Mouse (Mus musculus) embryonic facial prominence, embryonic 10.5 days (tissue): ENCODE results near the gene Polh. TPM values are rescaled to one million over a fixed set of nuclear protein-coding genes. Genes with fewer than 3 reads are reported as not detected.

Experiments used
- DNase-seq: peaks from one replicate; pipeline ENCODE4 v3.0.0-alpha.2; 2017; ENCODE audit warnings: low spot score
- H3K27ac ChIP-seq: fragments of 300-500 bp; sonication (generic); replicated peaks from 2 replicates; pipeline ENCODE4 v1.5.1; 2016; ENCODE audit warnings: mild to moderate bottlenecking
- H3K27me3 ChIP-seq: fragments of 300-500 bp; sonication (generic); replicated peaks from 2 replicates; pipeline ENCODE4 v1.6.1; 2016; ENCODE audit warnings: low read depth, mild to moderate bottlenecking; ENCODE audit not compliant: poor library complexity, severe bottlenecking
- H3K36me3 ChIP-seq: fragments of 300-500 bp; sonication (generic); replicated peaks from 2 replicates; pipeline ENCODE4 v1.6.1; 2016; ENCODE audit warnings: mild to moderate bottlenecking, moderate library complexity
- H3K4me1 ChIP-seq: fragments of 300-500 bp; sonication (generic); 2 replicates; pipeline ENCODE4 v1.6.1; 2016
- H3K4me3 ChIP-seq: fragments of 300-500 bp; sonication (generic); 2 replicates; pipeline ENCODE4 v1.5.1; 2016; ENCODE audit warnings: mild to moderate bottlenecking, moderate library complexity
- H3K9me3 ChIP-seq: fragments of 300-500 bp; sonication (generic); 2 replicates; pipeline ENCODE4 v1.6.1; 2016; ENCODE audit warnings: mild to moderate bottlenecking
- WGBS: fragments of 180-500 bp; shearing (Covaris S2); methylation state at CpG from one replicate; pipeline ENCODE4 v1.1.7; 2016; 5-methylcytosine and 5-hydroxymethylcytosine counted together
- polyA plus RNA-seq: library from polyadenylated mRNA; unstranded; fragments of >200 nt; fragmentation: Nextera tagmentation; extraction: Ambion mirVana; gene quantifications from 2 replicates; pipeline ENCODE4 v1.2.1, GENCODE M21; 2016

The Polh gene
- polyA plus RNA-seq, 1 experiment from 2014 or later = 15.7 TPM

DNA sequence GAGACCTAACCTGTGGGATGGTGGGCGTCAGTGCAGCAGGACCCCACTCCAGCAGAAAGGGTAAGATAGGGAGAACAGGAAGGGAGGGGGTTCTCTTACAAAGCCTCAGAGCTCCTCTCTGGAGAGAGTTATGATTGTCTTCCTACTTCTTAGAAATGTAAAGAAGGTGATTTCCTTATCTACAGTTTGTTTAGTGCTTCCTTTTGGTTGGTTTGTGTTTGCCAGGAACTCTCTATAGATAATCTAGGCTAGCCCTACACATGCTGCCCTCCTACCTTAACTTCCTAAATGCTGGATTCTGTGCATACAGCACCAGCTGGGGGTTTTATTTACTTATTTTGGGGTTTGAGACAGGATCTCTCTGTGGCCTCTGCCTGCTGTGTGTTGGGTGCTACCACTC lies 33.6 kb upstream of the Polh start:
- no peak for DNase-seq
- 92% methylated on average over 1 of the region's 1 CpGs for WGBS
- Histone ChIP-seq H3K4me3 (no peak overlapping the region), H3K36me3 (peaks cover 100% of the 10 kb centered on the region), H3K4me1 (no peaks in the 10 kb centered on the region), H3K27ac (no peak overlapping the region), H3K27me3 (no peaks in the 10 kb centered on the region), H3K9me3 (no peaks in the 10 kb centered on the region)

DNA sequence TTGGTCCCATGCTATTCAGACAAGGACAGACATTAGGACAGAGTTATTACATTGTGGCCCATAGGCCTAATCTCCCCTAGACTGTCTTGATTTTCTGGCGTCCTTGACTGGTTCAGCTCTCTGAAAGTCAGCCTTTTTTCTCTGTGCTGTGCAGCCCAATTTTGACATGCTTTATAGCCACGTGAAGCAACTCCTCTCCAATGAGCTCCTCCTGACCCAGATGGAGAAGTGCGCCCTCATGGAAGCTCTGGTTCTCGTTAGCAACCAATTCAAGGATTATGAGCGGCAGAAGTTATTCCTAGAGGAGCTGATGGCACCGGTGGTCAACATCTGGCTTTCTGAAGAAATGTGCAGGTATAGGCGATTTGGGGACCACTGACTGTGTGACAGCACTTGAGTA lies 25.1 kb upstream of the Polh start:
- no peaks in the 10 kb centered on the region for H3K27me3 ChIP-seq
- H3K4me3 ChIP-seq = no peak overlapping the region
- DNase-seq = no peak
- H3K4me1 ChIP-seq = no peaks in the 10 kb centered on the region
- no peak overlapping the region for H3K27ac ChIP-seq
- no peaks in the 10 kb centered on the region for H3K9me3 ChIP-seq
- H3K36me3 ChIP-seq = peaks cover 100% of the 10 kb centered on the region
- 79% methylated on average over 7 of the region's 7 CpGs for WGBS

DNA sequence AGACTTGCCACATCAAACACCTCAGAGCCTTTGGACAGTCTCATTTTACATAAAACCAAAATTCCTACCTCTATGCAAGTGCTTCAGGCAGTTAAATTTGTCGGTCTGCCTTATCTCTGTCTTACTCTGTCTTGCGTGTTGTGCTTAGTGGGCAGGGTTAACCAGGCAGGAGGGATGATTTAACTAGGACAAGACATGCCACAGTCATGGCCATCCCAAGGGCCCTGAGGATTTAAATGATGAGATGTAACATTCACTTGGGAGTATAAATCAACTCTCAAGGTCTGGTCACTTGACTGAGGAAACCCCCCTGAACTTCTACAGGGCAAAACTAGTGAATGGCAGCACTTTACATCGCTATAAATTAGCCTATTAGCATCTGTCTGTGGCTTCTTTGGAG lies 19.2 kb upstream of the Polh start:
- 91% methylated on average over 3 of the region's 3 CpGs for WGBS
- Histone ChIP-seq H3K27ac (no peak overlapping the region), H3K36me3 (peaks cover 100% of the 10 kb centered on the region), H3K9me3 (no peaks in the 10 kb centered on the region), H3K4me3 (no peak overlapping the region), H3K4me1 (no peaks in the 10 kb centered on the region), H3K27me3 (no peaks in the 10 kb centered on the region)
- no peak for DNase-seq

DNA sequence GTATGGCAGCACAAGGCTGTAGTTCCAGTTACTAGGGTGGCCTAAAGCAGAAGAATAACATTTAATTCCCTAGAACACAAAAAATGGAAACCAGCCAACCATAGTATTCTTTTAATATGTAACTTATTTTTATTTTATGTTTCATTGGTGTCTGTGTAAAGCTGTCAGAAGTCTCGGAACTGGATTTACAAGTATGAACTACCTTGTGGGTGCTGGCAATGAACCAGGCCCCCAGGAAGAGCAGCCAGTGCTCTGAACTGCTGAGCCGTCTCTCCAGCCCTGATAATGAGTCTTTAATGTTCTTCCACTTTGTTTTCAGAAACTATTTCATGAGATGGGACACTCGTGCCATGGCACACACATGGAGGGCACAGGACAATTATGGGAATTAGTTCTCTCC lies 8.1 kb upstream of the Polh start:
- WGBS = 94% methylated on average over 3 of the region's 3 CpGs
- H3K27ac ChIP-seq = no peak overlapping the region
- DNase-seq = no peak
- no peak overlapping the region for H3K4me3 ChIP-seq
- H3K27me3 ChIP-seq = no peaks in the 10 kb centered on the region
- no peaks in the 10 kb centered on the region for H3K9me3 ChIP-seq
- no peaks in the 10 kb centered on the region for H3K4me1 ChIP-seq
- peaks cover 100% of the 10 kb centered on the region for H3K36me3 ChIP-seq

DNA sequence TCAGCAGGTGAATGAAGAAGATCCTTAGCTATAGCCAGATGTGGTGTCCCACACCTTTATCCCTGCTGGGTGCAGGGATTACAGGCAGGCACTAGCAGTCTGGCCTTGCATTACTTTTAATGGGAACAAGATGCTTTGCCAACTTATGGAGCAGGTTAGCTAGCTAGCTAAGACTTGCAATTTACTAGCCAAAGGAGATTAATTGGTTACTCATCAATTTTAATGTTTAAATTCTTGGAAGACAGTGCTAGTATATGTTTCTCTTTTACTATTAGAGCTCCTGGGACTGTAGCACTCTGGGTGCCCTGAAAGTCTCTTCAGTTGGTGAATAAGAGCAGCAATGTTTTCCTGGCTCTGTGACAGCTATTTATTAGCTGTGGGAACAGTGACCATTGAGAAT lies 4.2 kb upstream of the Polh start:
- H3K4me1 ChIP-seq = peaks cover 17% of the 10 kb centered on the region
- H3K27ac ChIP-seq = no peak overlapping the region
- H3K36me3 ChIP-seq = peaks cover 76% of the 10 kb centered on the region

DNA sequence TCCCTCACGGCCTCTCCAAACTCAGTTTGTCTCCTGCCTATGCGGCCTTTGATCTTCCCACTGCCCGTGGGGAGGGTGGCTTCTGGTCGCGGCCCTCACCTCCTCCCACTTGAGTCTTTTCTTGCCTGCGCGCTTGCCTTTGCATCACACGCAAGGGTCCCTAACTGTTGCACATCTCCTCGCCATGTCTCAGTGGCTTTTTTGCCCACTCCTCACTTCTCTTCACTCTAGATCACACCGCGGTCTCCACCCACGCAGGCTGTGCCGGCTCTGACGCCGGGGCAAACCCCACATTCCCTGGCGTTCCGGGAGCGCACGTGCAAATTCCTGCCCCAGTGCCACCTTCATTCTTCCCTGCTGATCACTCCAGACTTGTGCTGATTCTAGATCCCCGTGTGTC lies 633 bp upstream of the Polh start:
- no peaks in the 10 kb centered on the region for H3K27me3 ChIP-seq
- peaks cover 62% of the 10 kb centered on the region for H3K36me3 ChIP-seq
- no peak for DNase-seq
- peaks cover 28% of the 10 kb centered on the region for H3K4me1 ChIP-seq
- peak overlapping the region; percentile 87 for H3K4me3 ChIP-seq
- under 1% methylated on average over 20 of the region's 20 CpGs for WGBS
- H3K27ac ChIP-seq = peak overlapping the region; percentile 93
- no peaks in the 10 kb centered on the region for H3K9me3 ChIP-seq

More for the DNA sequence above, 4.2 kb upstream of the Polh start:
- DNase-seq = no peak
- H3K4me3 ChIP-seq = no peak overlapping the region
- no peaks in the 10 kb centered on the region for H3K27me3 ChIP-seq
- no peaks in the 10 kb centered on the region for H3K9me3 ChIP-seq

DNA sequence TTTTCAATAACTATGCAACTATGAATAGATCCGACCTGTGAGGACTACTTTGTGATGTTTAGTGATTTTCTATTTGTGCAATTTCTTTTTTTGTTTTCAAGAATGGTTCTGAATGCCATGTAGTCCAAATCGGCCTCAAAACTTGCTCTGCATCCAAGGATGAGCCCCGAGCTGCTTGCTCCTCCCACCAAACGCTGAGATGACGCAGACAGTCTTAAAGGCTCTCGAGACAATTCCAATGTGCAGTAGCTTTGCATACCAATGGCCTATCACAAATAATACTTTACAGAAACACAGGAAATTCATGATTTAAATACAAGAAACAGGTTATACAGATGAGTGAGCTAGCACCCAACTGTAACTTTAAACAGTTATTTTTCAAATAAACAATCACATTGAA lies 1.3 kb downstream of the Polh start:
- peak overlapping the region; percentile 87 for H3K4me3 ChIP-seq
- no peaks in the 10 kb centered on the region for H3K27me3 ChIP-seq
- H3K9me3 ChIP-seq = no peaks in the 10 kb centered on the region
- H3K27ac ChIP-seq = no peak overlapping the region
- WGBS = 77% methylated on average over 6 of the region's 6 CpGs
- H3K4me1 ChIP-seq = peaks cover 28% of the 10 kb centered on the region
- H3K36me3 ChIP-seq = peaks cover 62% of the 10 kb centered on the region
- DNase-seq = no peak

DNA sequence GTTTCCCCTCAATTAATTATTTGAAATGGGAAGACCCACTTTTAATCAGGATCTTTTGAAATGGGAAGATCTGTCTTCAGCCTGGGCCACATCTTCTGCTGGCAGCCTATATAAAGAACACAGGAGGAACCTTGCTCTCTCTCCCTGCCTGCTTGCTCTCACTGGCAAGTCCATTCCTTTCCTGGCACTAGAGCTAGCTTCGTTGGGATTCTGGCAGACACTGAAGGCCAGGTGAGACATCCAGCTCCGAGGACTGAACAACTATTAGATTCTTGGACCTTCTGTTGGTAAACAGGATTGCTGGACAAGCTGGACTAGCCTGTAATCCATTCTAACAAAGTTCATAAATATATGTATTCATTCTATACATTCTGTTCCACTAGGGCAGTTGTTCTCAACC lies 13.6 kb downstream of the Polh start:
- no peak overlapping the region for H3K4me3 ChIP-seq
- H3K36me3 ChIP-seq = peaks cover 95% of the 10 kb centered on the region

DNA sequence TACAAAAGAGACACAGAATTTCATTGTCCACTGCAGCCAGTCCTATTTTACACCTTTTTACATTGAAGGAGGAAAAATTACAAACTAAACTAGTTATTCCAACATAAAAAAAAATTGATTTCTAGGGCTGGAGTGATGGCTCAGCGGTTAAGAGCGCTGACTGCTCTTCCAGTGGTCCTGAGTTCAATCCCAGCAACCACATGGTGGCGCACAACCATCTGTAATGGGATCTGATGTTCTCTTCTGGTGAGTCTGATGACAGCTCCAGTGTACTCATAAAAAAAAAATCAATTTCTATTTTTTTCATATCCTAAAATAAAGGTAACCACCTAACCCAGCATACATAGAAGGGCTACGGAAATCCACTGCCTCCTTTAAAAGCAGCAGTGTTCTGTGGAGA lies 20.2 kb downstream of the Polh start:
- H3K36me3 ChIP-seq = peaks cover 99% of the 10 kb centered on the region
- 82% methylated on average over 4 of the region's 4 CpGs for WGBS
- no peaks in the 10 kb centered on the region for H3K9me3 ChIP-seq
- H3K27me3 ChIP-seq = no peaks in the 10 kb centered on the region
- DNase-seq = no peak
- H3K4me1 ChIP-seq = no peaks in the 10 kb centered on the region
- no peak overlapping the region for H3K4me3 ChIP-seq
- H3K27ac ChIP-seq = no peak overlapping the region

More for the DNA sequence above, 13.6 kb downstream of the Polh start:
- Histone ChIP-seq H3K4me1 (no peaks in the 10 kb centered on the region), H3K9me3 (no peaks in the 10 kb centered on the region), H3K27ac (no peak overlapping the region), H3K27me3 (no peaks in the 10 kb centered on the region)
- 96% methylated on average over 2 of the region's 2 CpGs for WGBS
- no peak for DNase-seq

DNA sequence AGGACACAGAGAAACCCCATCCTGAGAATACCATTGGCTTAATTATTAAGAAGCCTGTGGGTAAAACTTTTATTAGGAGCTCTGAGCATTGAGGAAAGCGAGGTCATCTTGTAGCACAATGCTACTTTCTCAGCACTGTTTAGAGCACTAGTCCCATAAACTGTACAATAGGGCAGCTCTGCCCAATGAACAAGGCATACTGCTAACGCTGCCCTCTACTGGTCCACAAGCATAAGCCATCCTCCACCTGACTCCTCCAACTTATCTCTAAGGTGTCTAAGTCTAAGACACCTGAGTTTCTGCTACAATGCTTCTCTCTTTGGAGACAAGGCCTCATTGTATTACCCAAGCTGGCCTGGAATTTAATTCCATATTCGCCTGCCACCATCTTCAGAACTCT lies 31.9 kb downstream of the Polh start:
- Histone ChIP-seq H3K4me1 (no peaks in the 10 kb centered on the region), H3K27ac (no peak overlapping the region), H3K4me3 (no peak overlapping the region), H3K9me3 (no peaks in the 10 kb centered on the region), H3K36me3 (peaks cover 89% of the 10 kb centered on the region), H3K27me3 (no peaks in the 10 kb centered on the region)
- 77% methylated on average over 3 of the region's 3 CpGs for WGBS
- DNase-seq = no peak

DNA sequence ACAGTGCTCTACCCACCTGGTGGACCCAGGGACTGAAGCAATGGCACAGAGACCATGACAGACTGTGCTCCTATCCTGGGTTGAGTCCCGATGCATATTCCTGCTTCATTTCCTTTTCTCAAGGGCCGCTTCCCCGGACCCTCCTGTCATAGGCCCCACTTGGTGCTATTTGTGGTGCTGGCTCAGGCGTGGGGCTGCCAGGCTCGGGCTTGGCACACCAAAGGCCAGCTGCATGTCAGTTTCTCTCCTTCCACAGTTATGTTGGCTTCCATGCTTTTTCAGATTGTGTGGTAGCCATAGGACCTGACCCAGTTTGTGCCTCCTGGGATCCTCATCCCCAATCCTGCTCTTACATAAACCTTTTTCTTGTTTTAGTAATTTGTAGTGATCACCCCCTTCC lies 33.7 kb downstream of the Polh start:
- no peak overlapping the region for H3K4me3 ChIP-seq
- 96% methylated on average over 5 of the region's 5 CpGs for WGBS
- no peak for DNase-seq
- no peaks in the 10 kb centered on the region for H3K27me3 ChIP-seq
- no peaks in the 10 kb centered on the region for H3K4me1 ChIP-seq
- no peaks in the 10 kb centered on the region for H3K9me3 ChIP-seq
- no peak overlapping the region for H3K27ac ChIP-seq
- peaks cover 96% of the 10 kb centered on the region for H3K36me3 ChIP-seq

DNA sequence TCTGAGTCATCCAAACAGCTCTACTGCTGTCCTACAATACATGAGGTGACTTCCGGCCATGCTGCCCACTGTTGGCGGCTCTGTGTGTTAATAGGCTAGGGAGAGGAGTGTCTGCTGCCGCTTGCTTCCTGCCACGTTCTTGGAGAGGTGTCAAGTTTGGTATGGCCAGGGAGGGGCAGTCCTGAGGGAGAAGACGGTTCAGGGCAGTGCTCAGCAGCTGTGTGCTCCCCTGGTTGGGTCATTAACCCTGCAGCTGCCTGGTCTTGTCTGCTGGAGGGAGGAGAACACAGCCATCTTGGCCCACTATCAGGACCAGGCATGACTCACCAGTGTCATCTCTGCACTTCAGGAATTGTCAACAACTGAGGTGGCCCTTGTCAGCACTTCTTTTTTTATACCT lies 34.1 kb downstream of the Polh start:
- WGBS = 58% methylated on average over 5 of the region's 5 CpGs
- Histone ChIP-seq H3K36me3 (peaks cover 99% of the 10 kb centered on the region), H3K9me3 (no peaks in the 10 kb centered on the region), H3K4me1 (no peaks in the 10 kb centered on the region), H3K4me3 (no peak overlapping the region), H3K27ac (no peak overlapping the region), H3K27me3 (no peaks in the 10 kb centered on the region)
- DNase-seq = no peak

DNA sequence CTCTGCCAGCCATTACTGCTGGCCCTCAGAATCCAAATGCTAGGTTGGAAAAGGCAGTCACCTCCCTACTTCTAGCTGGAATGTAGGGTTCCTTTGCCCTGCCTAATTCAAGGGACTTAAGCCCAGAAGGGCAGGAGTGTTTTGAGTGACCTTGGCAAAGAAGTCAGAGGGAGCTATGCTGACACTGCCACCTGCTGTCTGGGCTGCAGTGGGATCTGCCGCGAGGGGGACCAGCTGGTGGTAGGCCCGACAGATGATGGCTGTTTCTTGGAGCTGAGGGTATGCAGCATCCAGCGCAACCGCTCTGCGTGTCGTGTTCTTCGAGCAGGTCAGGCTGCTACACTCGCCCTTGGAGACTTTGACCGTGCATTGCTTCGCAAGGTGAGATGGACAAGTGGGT lies 35.4 kb downstream of the Polh start:
- Histone ChIP-seq H3K36me3 (peaks cover 94% of the 10 kb centered on the region), H3K27ac (no peak overlapping the region), H3K4me1 (peaks cover 10% of the 10 kb centered on the region), H3K27me3 (no peaks in the 10 kb centered on the region), H3K9me3 (no peaks in the 10 kb centered on the region), H3K4me3 (no peak overlapping the region)
- peak; percentile 29 for DNase-seq
- 89% methylated on average over 11 of the region's 11 CpGs for WGBS

DNA sequence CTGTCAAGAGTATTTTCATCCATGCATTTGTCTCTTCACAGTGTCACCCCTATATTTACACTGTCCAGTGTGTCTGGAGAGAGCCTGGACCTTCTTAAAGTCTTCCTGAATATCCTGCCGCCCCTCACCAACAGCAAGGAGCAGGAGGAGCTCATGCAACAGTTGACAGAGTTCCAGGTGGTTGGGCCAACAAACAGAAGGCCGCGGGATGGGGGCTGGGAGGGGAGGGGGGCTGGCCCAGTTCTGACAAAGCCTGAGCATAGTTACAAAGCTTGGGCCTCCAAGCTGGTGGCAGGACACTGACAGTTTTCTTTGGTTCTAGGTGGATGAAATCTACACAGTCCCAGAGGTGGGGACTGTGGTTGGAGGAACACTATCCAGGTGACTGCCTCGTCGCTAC lies 36.2 kb downstream of the Polh start:
- Histone ChIP-seq H3K4me3 (no peak overlapping the region), H3K27me3 (no peaks in the 10 kb centered on the region), H3K9me3 (no peaks in the 10 kb centered on the region), H3K27ac (no peak overlapping the region), H3K4me1 (peaks cover 18% of the 10 kb centered on the region), H3K36me3 (peaks cover 88% of the 10 kb centered on the region)
- DNase-seq = no peak
- 89% methylated on average over 5 of the region's 5 CpGs for WGBS
